Mouse (Mus musculus) cortical plate, adult 2 months (tissue): Measurements from ENCODE around the gene Ccdc162.

ENCODE experiments used
- CTCF ChIP-seq: fragments of 200-500 bp; IDR thresholded peaks from 2 replicates; pipeline ENCODE4 v1.5.1; 2011; ENCODE audit warnings: mild to moderate bottlenecking, control low read depth, low read length; ENCODE audit not compliant: insufficient read depth; ENCODE audit errors: extremely low read depth
- POLR2A ChIP-seq: fragments of 200-500 bp; IDR thresholded peaks from 2 replicates; pipeline ENCODE4 v1.6.1; 2011; ENCODE audit warnings: mild to moderate bottlenecking, low read length, control low read depth; ENCODE audit not compliant: insufficient read depth; ENCODE audit errors: extremely low read depth

- no peak for TF ChIP-seq POLR2A
- no peak for TF ChIP-seq CTCF
Observed at GRCm38 (mm10) chr10:41763741-41764385, 47.4 kb upstream of the Ccdc162 start.
